Comparison of ENCODE assay signal across 24 mouse cellular contexts in genomic region chr11:52820336-52820905, GRCm38 (mm10). TPM values are rescaled to one million over a fixed set of nuclear protein-coding genes. Genes with fewer than 3 reads are reported as not detected.
DNase-seq lines count a peak whose midpoint lies in the region; ATAC-seq and TF ChIP-seq lines count a peak whose summit lies in the region.
"Had no signal": no experiment of that assay in that cellular context is flagged by ENCODE, and none has a peak within 500 bp of the region (broad histone marks: within the 10 kb centered on the region; RNA-seq: fewer than 3 reads in every experiment).

No protein-coding gene starts in this region.

- H3K4me1 ChIP-seq in heart, embryonic 11.5 days (ENCODE audit: control insufficient read depth, insufficient read depth, low read length) = peaks cover 8% of the 10 kb centered on the region
- no peaks in the 10 kb centered on the region for H3K4me1 ChIP-seq in heart, adult 2 months (ENCODE audit: control insufficient read depth, insufficient read depth, low read length)
- H3K4me1 ChIP-seq in ES-Bruce4 (ENCODE audit: control insufficient read depth, insufficient read depth, low read length) = no peaks in the 10 kb centered on the region
- H3K4me1 ChIP-seq in embryonic facial prominence, embryonic 11.5 days (ENCODE audit: control insufficient read depth, insufficient read depth, low read length) = no peaks in the 10 kb centered on the region
- H3K4me1 ChIP-seq: limb, embryonic 13.5 days; liver, embryonic 15.5 days had no signal

- H3K79me2 ChIP-seq in heart, adult 2 months (replicated peaks; ENCODE audit: control insufficient read depth, insufficient read depth, low read length) = no peaks in the 10 kb centered on the region

- no peaks in the 10 kb centered on the region for H3K27me3 ChIP-seq in heart, embryonic 11.5 days (ENCODE audit: control insufficient read depth, insufficient read depth, low read length)
- H3K27me3 ChIP-seq in heart, adult 2 months (ENCODE audit: control insufficient read depth, insufficient read depth, low read length) = no peaks in the 10 kb centered on the region
- H3K27me3 ChIP-seq in ES-Bruce4 (ENCODE audit: control insufficient read depth, insufficient read depth, low read length, poor library complexity, severe bottlenecking) = no peaks in the 10 kb centered on the region
- no peaks in the 10 kb centered on the region for H3K27me3 ChIP-seq in embryonic facial prominence, embryonic 11.5 days (ENCODE audit: control insufficient read depth, insufficient read depth, low read length)
- H3K27me3 ChIP-seq: heart, embryonic 12.5 days; limb, embryonic 13.5 days; liver, embryonic 15.5 days; midbrain, embryonic 13.5 days had no signal

- no peak overlapping the region for H3K4me3 ChIP-seq in heart, embryonic 11.5 days (ENCODE audit: low read depth, low read length)
- H3K4me3 ChIP-seq in heart, adult 2 months = no peak overlapping the region
- no peak overlapping the region for H3K4me3 ChIP-seq in ES-Bruce4 (ENCODE audit: low read depth, low read length)
- no peak overlapping the region for H3K4me3 ChIP-seq in embryonic facial prominence, embryonic 11.5 days (ENCODE audit: low read depth, low read length)
- H3K4me3 ChIP-seq: erythroblast, embryonic 14.5 days; heart, embryonic 12.5 days; limb, embryonic 13.5 days; liver, embryonic 15.5 days; midbrain, embryonic 13.5 days had no signal

- H3K9ac ChIP-seq in heart, embryonic 11.5 days (ENCODE audit: low read depth, low read length) = no peak overlapping the region
- H3K9ac ChIP-seq in heart, adult 2 months (ENCODE audit: low read depth, low read length) = no peak overlapping the region
- H3K9ac ChIP-seq in ES-Bruce4 (ENCODE audit: low read depth, poor library complexity, severe bottlenecking) = no peak overlapping the region
- no peak overlapping the region for H3K9ac ChIP-seq in embryonic facial prominence, embryonic 11.5 days (replicated peaks; ENCODE audit: low read length)
- H3K9ac ChIP-seq: heart, embryonic 12.5 days; limb, embryonic 13.5 days; liver, embryonic 15.5 days; midbrain, embryonic 13.5 days had no signal

- 0 out of 2 replicates have a peak overlapping the region, but pooled peaks have one; percentile 50 for H3K27ac ChIP-seq in heart, embryonic 11.5 days (ENCODE audit: low read depth, low read length)
- H3K27ac ChIP-seq in heart, adult 2 months = no peak overlapping the region
- no peak overlapping the region for H3K27ac ChIP-seq in ES-Bruce4 (ENCODE audit: insufficient read depth, low read length)
- H3K27ac ChIP-seq in embryonic facial prominence, embryonic 11.5 days (replicated peaks; ENCODE audit: low read depth, low read length) = no peak overlapping the region
- H3K27ac ChIP-seq: hindbrain, postnatal 0 days; limb, embryonic 13.5 days; liver, embryonic 15.5 days; midbrain, embryonic 13.5 days; stomach, postnatal 0 days had no signal

- no peak for TF ChIP-seq EP300 in heart, adult 2 months (IDR thresholded peaks at IDR 0.05; ENCODE audit: insufficient read depth, low read depth, low read length)
- TF ChIP-seq EP300 in ES-Bruce4 (IDR thresholded peaks at IDR 0.05; ENCODE audit: insufficient read depth, low read depth, low read length) = 0 out of 2 replicates have a peak, but pooled peaks have one; percentile 52

- intact Hi-C loops in heart, adult 2 months (cut with DNase I) = no loop called here

- WGBS in heart, embryonic 11.5 days (ENCODE audit: insufficient replicate concordance) = 8% methylated on average over 2 of the region's 2 CpGs
- WGBS in heart, adult 2 months = 20% methylated on average over 2 of the region's 2 CpGs
- WGBS in embryonic facial prominence, embryonic 11.5 days = 8% methylated on average over 2 of the region's 2 CpGs

- H3K4me2 ChIP-seq in heart, embryonic 11.5 days = no peak overlapping the region
- no peak overlapping the region for H3K4me2 ChIP-seq in embryonic facial prominence, embryonic 11.5 days (ENCODE audit: low read depth, low read length)
- H3K4me2 ChIP-seq: heart, embryonic 12.5 days; limb, embryonic 13.5 days; liver, embryonic 15.5 days; midbrain, embryonic 13.5 days had no signal

- no peak for TF ChIP-seq POLR2A in heart, adult 2 months (IDR thresholded peaks at IDR 0.05; ENCODE audit: insufficient read depth, low read depth, low read length)
- TF ChIP-seq POLR2A in ES-Bruce4 (IDR thresholded peaks at IDR 0.05; ENCODE audit: insufficient read depth, low read length) = no peak

- no peak for DNase-seq in heart, adult 2 months
- peak; percentile 16 for DNase-seq in WW6 (ENCODE audit: low read depth, low spot score)
- peak; percentile 65 for DNase-seq in embryonic facial prominence, embryonic 11.5 days (ENCODE audit: low spot score)
- DNase-seq in gastrocnemius, postnatal 10 days = no peak
- no peak for DNase-seq in thymus, postnatal 25 days
- no peak for DNase-seq in adrenal gland, adult (ENCODE audit: inconsistent age in 2 of 2, low spot score in 1 of 2)
- DNase-seq: adrenal gland, adult 2 months; B cell, adult 2 months; cerebellum, adult 18-20 months; gastrocnemius, postnatal 36 days; heart, postnatal 36 days; kidney, adult 18-20 months; kidney, postnatal 14 days; layer of hippocampus, adult 9-11 months had no signal

- no peak for ATAC-seq in heart, embryonic 11.5 days (replicated peaks; ENCODE audit: insufficient number of reproducible peaks, low FRiP score, low TSS enrichment)
- no peak; the same call in 1 of the 2 replicates for ATAC-seq in embryonic facial prominence, embryonic 11.5 days (replicated peaks; ENCODE audit: insufficient number of reproducible peaks, low FRiP score, low TSS enrichment, low read depth)
- ATAC-seq: hindbrain, postnatal 0 days; midbrain, embryonic 13.5 days had no signal

- H3K9me3 ChIP-seq in heart, embryonic 11.5 days (replicated peaks; ENCODE audit: control insufficient read depth, low read length) = no peaks in the 10 kb centered on the region
- no peaks in the 10 kb centered on the region for H3K9me3 ChIP-seq in ES-Bruce4 (replicated peaks; ENCODE audit: control insufficient read depth, insufficient read depth, low read length, poor library complexity, severe bottlenecking)
- no peaks in the 10 kb centered on the region for H3K9me3 ChIP-seq in embryonic facial prominence, embryonic 11.5 days (replicated peaks; ENCODE audit: control insufficient read depth, low read length)
- H3K9me3 ChIP-seq: heart, embryonic 12.5 days; limb, embryonic 13.5 days; liver, embryonic 15.5 days; midbrain, embryonic 13.5 days had no signal

- no peaks in the 10 kb centered on the region for H3K36me3 ChIP-seq in heart, embryonic 11.5 days (ENCODE audit: control insufficient read depth, insufficient read depth, low read length)
- no peaks in the 10 kb centered on the region for H3K36me3 ChIP-seq in heart, adult 2 months (ENCODE audit: control insufficient read depth, insufficient read depth, low read length)
- H3K36me3 ChIP-seq in ES-Bruce4 (ENCODE audit: control insufficient read depth, insufficient read depth, low read length, poor library complexity, severe bottlenecking) = no peaks in the 10 kb centered on the region
- no peaks in the 10 kb centered on the region for H3K36me3 ChIP-seq in embryonic facial prominence, embryonic 11.5 days (replicated peaks; ENCODE audit: control insufficient read depth, insufficient read depth, low read depth, low read length)
- H3K36me3 ChIP-seq: heart, embryonic 12.5 days; limb, embryonic 13.5 days; liver, embryonic 15.5 days; midbrain, embryonic 13.5 days had no signal

- no peak for TF ChIP-seq CTCF in heart, adult 2 months (IDR thresholded peaks at IDR 0.05)
- TF ChIP-seq CTCF in ES-Bruce4 (IDR thresholded peaks at IDR 0.05; ENCODE audit: low read depth, low read length) = no peak

RNA-seq across cellular contexts. Expression of gene Fstl4, which starts 56.0 kb away (rescaled TPM):
- polyA plus RNA-seq in heart, embryonic 11.5 days (2014; fragmentation: Nextera tagmentation; extraction: Ambion mirVana) = 9.1 and 11.4 TPM in 2 replicates
- 1 to 10 TPM; 3.0 to 4.0 TPM for total RNA-seq in heart, adult 2 months (2021)
- 0.82 and 1.5 TPM in 2 replicates for polyA plus RNA-seq in heart, adult 2 months (2012; rRNA removed)
- not detected in 2 replicates for polyA plus RNA-seq in ES-Bruce4 (2011; ENCODE audit: insufficient read depth, insufficient read length, low read depth, missing spikeins)
- 1.0 and 2.5 TPM in 2 replicates for polyA plus RNA-seq in embryonic facial prominence, embryonic 11.5 days (2014; fragmentation: Nextera tagmentation; extraction: Ambion mirVana)
- under 1 TPM; 0.05 to 0.20 TPM for total RNA-seq in gastrocnemius, postnatal 10 days (2021)
- total RNA-seq: common myeloid progenitor, adult 5-6 weeks; gastrocnemius, postnatal 36 days had no signal
- polyA plus RNA-seq: erythroblast, embryonic 14.5 days had no signal

Comparison
In these comparisons a context has a peak if more than half of its experiments do, and no peak if none do; other contexts are left out.
1. DNase-seq: peak in WW6 (single experiment) and embryonic facial prominence, embryonic 11.5 days (single experiment); none in heart, adult 2 months (0 of 2), gastrocnemius, postnatal 10 days (single experiment), thymus, postnatal 25 days (single experiment) and adrenal gland, adult (0 of 2).